Mouse (Mus musculus) stomach, postnatal 0 days (tissue): ENCODE measurements around the gene Ppdpf.

Source experiments
- CTCF ChIP-seq: IDR thresholded peaks from 2 replicates; pipeline ENCODE4 v1.5.1; 2016; ENCODE audit warnings: antibody characterized with exemption, low read depth, mild to moderate bottlenecking, moderate library complexity
- EP300 ChIP-seq: optimal IDR thresholded peaks from 2 replicates; pipeline ENCODE3; 2016; ENCODE audit warnings: antibody characterized with exemption

GRCm38 (mm10) chr2:181188681-181189080, 1.6 kb downstream of the Ppdpf start:
- TF ChIP-seq EP300 (no peak), CTCF (no peak)
